Mouse (Mus musculus) urinary bladder, adult 18-20 months (tissue): ENCODE data around the gene Ank.

Experiments used
- DNase-seq, 2 experiments: peaks; one replicate each; pipeline ENCODE4 v3.0.0; 2022; ENCODE audit warnings: low spot score in 2 of 2, mixed read lengths in 2 of 2

Gene Ank

GRCm38 (mm10) chr15:27496596-27497299 is 30.3 kb downstream of the Ank start:
- no peak for DNase-seq

DNA sequence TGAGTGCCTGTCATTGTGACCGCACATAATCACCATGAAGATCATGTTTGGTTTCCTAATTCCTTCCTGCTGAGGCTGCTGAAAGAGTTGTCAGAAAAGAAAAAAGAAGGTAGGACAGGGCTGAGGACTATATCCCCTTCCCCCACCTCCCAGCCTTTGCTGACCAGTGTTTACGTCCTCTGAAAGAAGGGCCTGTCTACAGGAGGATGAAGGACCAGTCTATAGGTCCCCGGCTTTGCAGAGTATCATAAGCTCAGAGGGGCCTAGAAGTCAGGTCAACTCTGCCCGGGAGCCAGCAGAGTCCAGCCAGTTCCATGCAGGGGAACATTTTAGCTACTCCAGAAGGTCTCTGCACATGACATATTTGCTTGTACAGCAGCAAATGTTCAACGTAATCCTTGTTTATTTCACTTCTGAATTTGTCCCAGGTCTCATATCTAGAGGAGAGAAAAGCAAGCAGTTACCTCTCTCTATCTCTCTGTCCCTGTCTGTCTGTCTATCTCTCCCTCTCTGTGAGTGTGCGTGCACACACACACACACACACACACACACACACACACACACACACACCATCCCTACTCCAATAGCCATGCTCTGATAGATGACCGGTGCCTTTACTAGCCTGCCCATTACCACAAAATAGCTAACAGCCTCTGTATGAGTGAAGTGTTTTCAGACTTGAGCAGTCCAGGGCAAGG is 31.0 kb downstream of the Ank start:
- DNase-seq = no peak

DNA sequence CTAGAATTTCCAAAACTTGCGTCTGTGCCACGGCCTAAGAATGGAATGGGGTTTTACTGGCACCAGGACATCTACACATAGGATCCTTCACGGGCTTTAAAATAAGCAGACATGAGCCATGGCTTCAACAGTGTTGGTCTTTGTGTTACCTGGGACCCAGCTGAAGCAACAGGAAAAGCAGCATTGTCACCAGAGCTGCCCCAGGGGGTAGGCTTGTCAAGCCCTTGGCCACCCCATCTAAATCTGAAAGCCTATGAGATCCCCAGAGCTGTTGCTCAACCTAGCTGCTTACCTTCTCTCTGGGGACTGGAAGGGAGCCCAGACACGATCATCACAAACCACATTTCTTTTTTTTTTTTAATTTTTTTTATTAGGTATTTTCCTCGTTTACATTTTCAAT is 31.6 kb downstream of the Ank start:
- DNase-seq = no peak

- DNase-seq = no peak
These were observed 33.9 kb downstream of the Ank start for GRCm38 (mm10) chr15:27500390-27500789.

- no peak for DNase-seq
These were observed 35.9 kb downstream of the Ank start for GRCm38 (mm10) chr15:27502338-27502737.

DNA sequence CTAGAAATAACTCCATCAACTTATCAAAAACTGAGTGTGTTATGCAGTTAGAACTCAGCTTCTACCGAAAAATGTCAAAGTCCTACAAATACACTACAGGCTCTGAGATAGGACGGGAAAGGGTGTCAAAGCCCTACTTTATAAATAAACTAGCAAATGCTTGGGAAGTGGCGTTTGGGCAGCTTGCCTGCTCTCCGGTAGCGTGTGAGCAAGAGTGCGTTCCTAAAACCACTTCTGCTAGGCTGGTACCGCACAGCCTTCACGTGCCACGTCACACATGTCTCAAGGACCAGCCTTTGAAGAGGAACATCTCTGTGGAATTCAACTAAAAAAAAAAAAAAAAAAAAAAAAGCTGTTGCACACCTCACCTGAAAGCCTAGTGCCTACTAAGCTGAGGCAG is 36.7 kb downstream of the Ank start:
- no peak for DNase-seq

GRCm38 (mm10) chr15:27503801-27504730 is 37.6 kb downstream of the Ank start:
- no peak for DNase-seq

DNA sequence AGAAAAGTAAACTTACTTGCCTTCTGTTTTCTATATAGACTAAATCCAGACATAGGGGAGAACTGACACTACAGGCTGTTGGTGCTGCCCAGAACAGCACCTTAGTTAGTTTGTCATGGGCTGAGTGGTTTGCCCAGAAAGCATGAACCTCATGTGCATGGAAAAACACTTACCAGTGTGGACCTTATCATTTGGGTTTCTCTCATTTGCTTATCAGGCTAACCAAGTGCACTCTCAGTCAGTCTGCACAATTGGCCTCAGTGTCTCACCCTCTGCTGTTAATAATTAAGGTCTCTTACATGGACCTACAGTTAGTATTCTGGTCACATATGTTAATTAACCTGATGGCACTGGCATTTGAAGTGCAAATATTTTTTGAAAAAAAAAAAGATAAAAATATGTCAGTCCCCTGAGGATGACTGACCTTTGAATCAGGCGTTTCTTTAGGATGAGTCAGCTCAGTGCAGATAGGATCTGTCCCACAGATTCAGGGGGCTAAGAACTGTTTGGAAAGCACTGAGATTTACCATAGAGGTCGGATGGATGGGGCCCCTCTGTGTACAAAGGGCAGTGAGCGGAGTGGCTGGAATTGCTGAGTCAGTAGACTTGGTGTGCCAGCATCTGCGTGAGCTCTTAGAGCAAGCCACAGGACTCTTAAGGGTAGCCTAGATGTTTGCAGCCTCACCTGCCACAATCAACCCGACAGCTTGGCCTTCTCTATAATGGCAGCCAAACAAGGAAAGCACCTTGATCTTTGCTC is 39.8 kb downstream of the Ank start:
- no peak for DNase-seq

DNA sequence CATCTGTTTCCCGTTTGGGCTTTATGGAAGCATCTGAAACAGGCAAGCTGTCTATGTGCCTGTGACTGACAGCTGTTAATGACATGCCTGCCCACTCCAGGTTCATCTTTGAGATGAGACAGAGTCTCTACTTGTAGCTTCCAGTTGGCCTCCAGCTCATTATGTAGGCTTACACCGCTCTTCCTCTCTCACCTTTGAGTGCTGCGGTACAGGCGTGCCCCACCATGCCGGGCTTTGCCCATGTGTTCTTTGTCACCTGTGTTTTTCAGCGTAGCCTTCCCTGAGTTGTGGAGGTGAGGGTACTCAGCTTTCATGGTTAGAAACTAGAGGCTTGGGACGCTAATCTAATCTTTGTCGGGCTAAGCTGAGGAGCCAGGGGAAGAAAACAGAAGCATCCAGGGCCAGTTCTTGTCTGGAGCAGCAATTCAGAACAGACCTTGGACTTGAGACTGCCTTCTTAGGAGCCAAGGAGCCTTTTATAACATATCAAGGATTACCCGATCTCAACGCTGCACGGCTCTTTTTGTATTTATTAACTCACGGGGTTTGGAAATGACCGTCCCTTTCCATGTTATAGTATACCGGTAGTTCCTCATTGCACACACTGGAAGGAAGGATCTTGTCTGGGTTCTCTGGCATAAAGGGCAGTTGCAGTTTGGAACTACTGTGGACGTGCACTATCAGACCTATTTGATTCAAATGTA is 40.6 kb downstream of the Ank start:
- DNase-seq = no peak

DNA sequence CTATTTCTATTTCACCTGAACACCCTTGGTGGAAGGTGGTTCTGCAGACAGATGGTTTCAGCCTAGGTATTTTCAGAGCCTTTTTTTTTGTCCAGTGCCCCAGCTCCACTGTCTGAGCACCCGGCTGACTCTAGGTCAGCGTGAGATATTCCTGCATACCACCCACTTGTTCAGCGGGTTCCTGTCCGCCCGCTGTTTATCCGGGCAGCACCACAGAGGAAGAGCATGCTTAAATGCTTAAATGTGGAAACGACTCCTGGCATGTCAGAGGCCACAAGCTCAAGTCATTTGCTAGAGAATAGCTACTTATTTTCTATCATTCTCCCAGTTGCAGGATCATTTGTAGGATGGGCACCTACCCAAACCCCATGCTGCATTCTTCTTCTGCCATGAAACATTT is 41.7 kb downstream of the Ank start:
- no peak for DNase-seq

- no peak for DNase-seq
These were observed 42.5 kb downstream of the Ank start for GRCm38 (mm10) chr15:27508982-27509381.

GRCm38 (mm10) chr15:27516927-27517326 is 50.5 kb downstream of the Ank start:
- DNase-seq = no peak

DNA sequence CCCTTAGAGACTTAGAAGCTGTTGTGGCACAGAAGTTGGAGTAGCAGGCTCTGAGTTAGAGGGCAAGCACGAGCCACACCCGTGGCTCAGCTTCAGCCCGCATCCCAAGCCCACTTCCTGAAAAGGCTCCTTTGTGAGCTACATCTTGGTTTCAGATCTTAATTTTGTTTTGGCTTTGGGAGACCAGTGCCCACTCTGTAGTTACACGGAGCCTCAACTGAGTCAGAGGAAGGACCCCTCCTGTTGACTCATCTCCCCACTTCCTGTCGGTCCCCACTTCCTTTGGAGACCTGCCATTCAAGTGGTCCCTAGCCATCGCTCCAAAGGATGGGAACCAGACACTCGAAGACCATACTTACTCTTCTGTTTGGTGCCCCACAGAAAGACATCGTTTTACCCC is 51.5 kb downstream of the Ank start:
- no peak for DNase-seq

- no peak for DNase-seq
These were observed 53.4 kb downstream of the Ank start for GRCm38 (mm10) chr15:27519857-27520256.

- DNase-seq = peak; percentile 24 to 34
These were observed 58.9 kb downstream of the Ank start for GRCm38 (mm10) chr15:27525233-27526005.

GRCm38 (mm10) chr15:27528896-27529295 is 62.4 kb downstream of the Ank start:
- DNase-seq = no peak

- no peak for DNase-seq
These were observed 63.5 kb downstream of the Ank start for GRCm38 (mm10) chr15:27530023-27530422.

- DNase-seq = no peak
These were observed 66.6 kb downstream of the Ank start for GRCm38 (mm10) chr15:27533036-27533435.

DNA sequence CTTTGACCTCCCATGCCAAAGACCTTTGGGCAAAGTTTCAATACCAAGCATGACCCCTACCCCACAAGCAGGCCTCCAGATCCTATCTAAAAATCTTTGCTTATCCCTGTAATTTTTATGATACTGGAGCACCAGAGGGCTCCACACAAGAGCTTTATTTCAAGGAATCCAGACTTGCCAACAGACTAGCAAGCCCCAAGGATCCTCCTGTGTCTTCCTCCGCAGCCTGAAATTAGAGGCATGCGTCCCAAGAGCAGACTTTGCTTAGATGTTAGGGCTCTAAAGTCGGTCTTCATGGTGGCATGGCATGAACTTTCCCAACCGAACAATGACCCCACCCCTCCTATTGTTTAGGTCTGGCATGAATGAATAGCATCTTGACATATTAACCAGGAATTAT is 69.2 kb downstream of the Ank start:
- no peak for DNase-seq

- no peak for DNase-seq
These were observed 69.7 kb downstream of the Ank start for GRCm38 (mm10) chr15:27536186-27536585.
